8 mouse cellular contexts compared by ENCODE assay signal in genomic region chr11:109860508-109860907, GRCm38 (mm10). TPM values are rescaled to one million over a fixed set of nuclear protein-coding genes. Genes with fewer than 3 reads are reported as not detected.
A peak's percentile ranks its signal among the peaks of the same experiment; 100 is the strongest.
DNase-seq lines count a peak whose midpoint lies in the region; ATAC-seq and TF ChIP-seq lines count a peak whose summit lies in the region.

No protein-coding gene starts in this region.

- peak overlapping the region; percentile 29 for H3K4me3 ChIP-seq in erythroblast, embryonic 14.5 days (replicated peaks)
- H3K4me3 ChIP-seq in heart, embryonic 13.5 days = peak overlapping the region; percentile 16; the same call in 1 of the 2 replicates
- H3K4me3 ChIP-seq in kidney, postnatal 0 days (replicated peaks; ENCODE audit: low read depth, low read length) = peak overlapping the region; percentile 2; the same call in 1 of the 2 replicates
- H3K4me3 ChIP-seq in liver, adult 2 months (ENCODE audit: insufficient read depth, low read depth, low read length) = no peak overlapping the region; the same call in 1 of the 2 replicates

- peak overlapping the region; percentile 58 for H3K4me2 ChIP-seq in heart, embryonic 13.5 days
- H3K4me2 ChIP-seq in kidney, postnatal 0 days (ENCODE audit: low read length) = peak overlapping the region; percentile 47

- no peak overlapping the region for H3K27ac ChIP-seq in heart, embryonic 13.5 days (replicated peaks)
- H3K27ac ChIP-seq in kidney, postnatal 0 days = peak overlapping the region; percentile 21; the same call in 1 of the 2 replicates
- H3K27ac ChIP-seq in liver, adult 2 months (replicated peaks; ENCODE audit: insufficient read depth, low read depth, low read length) = peak overlapping the region; percentile 56

- peak; percentile 99 for TF ChIP-seq CTCF in kidney, postnatal 0 days (IDR thresholded peaks at IDR 0.05; ENCODE audit: low read depth)
- peak; percentile 95 for TF ChIP-seq CTCF in liver, adult 2 months (IDR thresholded peaks at IDR 0.05; ENCODE audit: low read depth, low read length)

- WGBS in heart, embryonic 13.5 days = 9% methylated on average over 10 of the region's 10 CpGs
- 1% methylated on average over 10 of the region's 10 CpGs for WGBS in kidney, postnatal 0 days
- 14% methylated on average over 10 of the region's 10 CpGs for WGBS in liver, adult 2 months

- H3K9me3 ChIP-seq in erythroblast, embryonic 14.5 days (ENCODE audit: control insufficient read depth, low read length) = no peaks in the 10 kb centered on the region
- H3K9me3 ChIP-seq in heart, embryonic 13.5 days = peaks cover 5% of the 10 kb centered on the region; the same call in 1 of the 2 replicates
- no peaks in the 10 kb centered on the region for H3K9me3 ChIP-seq in kidney, postnatal 0 days (replicated peaks; ENCODE audit: low read length)

- H3K36me3 ChIP-seq in erythroblast, embryonic 14.5 days (ENCODE audit: control insufficient read depth) = no peaks in the 10 kb centered on the region
- H3K36me3 ChIP-seq in heart, embryonic 13.5 days = no peaks in the 10 kb centered on the region
- no peaks in the 10 kb centered on the region for H3K36me3 ChIP-seq in kidney, postnatal 0 days (ENCODE audit: insufficient read depth, low read length)
- H3K36me3 ChIP-seq in liver, adult 2 months (ENCODE audit: control insufficient read depth, insufficient read depth, low read length) = no peaks in the 10 kb centered on the region

- no peaks in the 10 kb centered on the region for H3K79me2 ChIP-seq in liver, adult 2 months (ENCODE audit: control insufficient read depth, insufficient read depth, low read length)

- no peak for TF ChIP-seq POLR2A in liver, adult 2 months (IDR thresholded peaks at IDR 0.05; ENCODE audit: extremely low read depth, insufficient read depth, low read length)

- no peaks in the 10 kb centered on the region for H3K27me3 ChIP-seq in erythroblast, embryonic 14.5 days (ENCODE audit: control insufficient read depth)
- no peaks in the 10 kb centered on the region for H3K27me3 ChIP-seq in heart, embryonic 13.5 days (replicated peaks)
- no peaks in the 10 kb centered on the region for H3K27me3 ChIP-seq in kidney, postnatal 0 days (ENCODE audit: insufficient read depth, low read length)
- H3K27me3 ChIP-seq in liver, adult 2 months (ENCODE audit: control insufficient read depth, insufficient read depth, low read length) = no peaks in the 10 kb centered on the region

- H3K4me1 ChIP-seq in erythroblast, embryonic 14.5 days (ENCODE audit: control insufficient read depth) = peaks cover 8% of the 10 kb centered on the region
- H3K4me1 ChIP-seq in heart, embryonic 13.5 days = 0 out of 2 replicates have a peak, but pooled peaks cover 5% of the 10 kb centered on the region
- no peaks in the 10 kb centered on the region for H3K4me1 ChIP-seq in kidney, postnatal 0 days (replicated peaks; ENCODE audit: insufficient read depth, low read length)
- H3K4me1 ChIP-seq in liver, adult 2 months (ENCODE audit: control insufficient read depth, insufficient read depth, low read length) = no peaks in the 10 kb centered on the region

- no peak for ATAC-seq in heart, embryonic 13.5 days (ENCODE audit: extremely low read depth, insufficient number of reproducible peaks, low FRiP score, low TSS enrichment)
- 0 out of 2 replicates have a peak, but pooled peaks have one; percentile 35 for ATAC-seq in kidney, postnatal 0 days (replicated peaks; ENCODE audit: low FRiP score, low read depth)
- peak; percentile 63 for ATAC-seq in monocyte, adult 5-6 weeks (replicated peaks; ENCODE audit: insufficient number of reproducible peaks, low FRiP score, low TSS enrichment, poor library complexity, severe bottlenecking)

- peak overlapping the region; percentile 59 for H3K9ac ChIP-seq in heart, embryonic 13.5 days
- H3K9ac ChIP-seq in kidney, postnatal 0 days (ENCODE audit: low read depth, low read length) = no peak overlapping the region
- peak overlapping the region; percentile 74 for H3K9ac ChIP-seq in liver, adult 2 months (ENCODE audit: low read depth, low read length)

- peak; percentile 90 for DNase-seq in CD4-positive helper T cell, adult 2 months (ENCODE audit: low read depth, low spot score)
- DNase-seq in brain, embryonic 18.5 days (ENCODE audit: low read depth, low spot score) = peak; percentile 64
- DNase-seq in kidney, postnatal 0 days (ENCODE audit: low spot score) = peak; percentile 96
- DNase-seq in liver, adult 2 months (ENCODE audit: extremely low read depth, low read depth, low spot score) = peak; percentile 55
- peak; percentile 56 to 70 for DNase-seq in spleen, postnatal 36 days (ENCODE audit: low spot score in 2 of 2)

RNA-seq across cellular contexts. Expression of gene 1700012B07Rik, which starts 32.7 kb away (rescaled TPM):
- polyA plus RNA-seq in erythroblast, embryonic 14.5 days (2012) = not detected in 2 replicates
- polyA plus RNA-seq in heart, embryonic 13.5 days (2015; fragmentation: Nextera tagmentation; extraction: Ambion mirVana) = not detected in 2 replicates
- polyA plus RNA-seq in kidney, postnatal 0 days (2015; fragmentation: Nextera tagmentation; extraction: Ambion mirVana) = not detected in 2 replicates
- not detected in 2 replicates for total RNA-seq in liver, adult 2 months (2014; rRNA removed)
- not detected in 2 replicates for polyA plus RNA-seq in liver, adult 2 months (2012; rRNA removed)
- not detected in 3 replicates for total RNA-seq in monocyte, adult 5-6 weeks (2017)
